Mouse (Mus musculus): ENCODE measurements at regions not wholly inside any gene's neighbourhood (a gene's known extent, or its start where the extent isn't known, plus 50 kb on each side); places are given as distances from the start of the nearest gene placed in this dataset.

GRCm38 (mm10) chr11:64134571-64135307 lies 55.5 kb upstream of the Cox10 start:
- TF ChIP-seq CTCF (IDR thresholded peaks at IDR 0.05; ENCODE audit: low read depth) (no peak), EP300 (IDR thresholded peaks at IDR 0.05; ENCODE audit: low read depth) (no peak)
